Mouse (Mus musculus) cerebellum, adult 11-12 months (tissue): ENCODE measurements at regions not wholly inside any gene's neighbourhood (a gene's known extent, or its start where the extent isn't known, plus 50 kb on each side); places are given as distances from the start of the nearest gene placed in this dataset.
A peak's percentile ranks its signal among the peaks of the same experiment; 100 is the strongest.
"Not testable (repeated sequence)": the region's sequence is repeated elsewhere in the genome, so short reads cannot be mapped to it uniquely, and the experiment has no call there.

Experiments used
- DNase-seq: peaks from one replicate; pipeline ENCODE4 v3.0.0; 2022

- no peak for DNase-seq
Measured at GRCm38 (mm10) chr11:16559001-16559699, 50.9 kb upstream of the Sec61g start.

- DNase-seq: no peak
Measured at GRCm38 (mm10) chr11:16561727-16562126, 53.4 kb upstream of the Sec61g start.

- no peak for DNase-seq
Measured at GRCm38 (mm10) chr11:16589085-16589680, 80.9 kb upstream of the Sec61g start.

GRCm38 (mm10) chr11:16590541-16590940, 82.3 kb upstream of the Sec61g start:
- DNase-seq: no peak

GRCm38 (mm10) chr11:16591471-16591921, 83.2 kb upstream of the Sec61g start:
- DNase-seq: peak; percentile 43

- no peak for DNase-seq
Measured at GRCm38 (mm10) chr11:16592006-16592405, 83.7 kb upstream of the Sec61g start.

GRCm38 (mm10) chr11:16592766-16593165, 84.5 kb upstream of the Sec61g start:
- no peak for DNase-seq

- no peak for DNase-seq
Measured at GRCm38 (mm10) chr11:16594832-16595231, 86.5 kb upstream of the Sec61g start.

GRCm38 (mm10) chr11:16597038-16597830, 89.0 kb upstream of the Sec61g start:
- DNase-seq: no peak

GRCm38 (mm10) chr11:16602947-16603346, 94.7 kb upstream of the Sec61g start:
- DNase-seq: no peak

GRCm38 (mm10) chr11:16606435-16607214, 98.3 kb upstream of the Sec61g start:
- no peak for DNase-seq

GRCm38 (mm10) chr11:16607900-16608422, 99.7 kb upstream of the Sec61g start:
- DNase-seq: not testable (repeated sequence)

GRCm38 (mm10) chr11:16611741-16612140, 103.5 kb upstream of the Sec61g start:
- no peak for DNase-seq

- DNase-seq: no peak
Measured at GRCm38 (mm10) chr11:16612524-16612923, 104.2 kb upstream of the Sec61g start.

- no peak for DNase-seq
Measured at GRCm38 (mm10) chr11:16619736-16620135, 111.5 kb upstream of the Sec61g start.

GRCm38 (mm10) chr11:16623694-16624093, 115.4 kb upstream of the Sec61g start:
- DNase-seq: no peak

- no peak for DNase-seq
Measured at GRCm38 (mm10) chr11:16627294-16628085, 119.2 kb upstream of the Sec61g start.

GRCm38 (mm10) chr11:16629410-16630129, 121.3 kb upstream of the Sec61g start:
- DNase-seq: no peak

GRCm38 (mm10) chr11:16635796-16636195, 116.2 kb upstream of the Egfr start:
- DNase-seq: not testable (repeated sequence)

GRCm38 (mm10) chr11:16637679-16638078, 114.3 kb upstream of the Egfr start:
- DNase-seq: no peak

- no peak for DNase-seq
Measured at GRCm38 (mm10) chr11:16638349-16638748, 113.7 kb upstream of the Egfr start.
